Mouse (Mus musculus) spleen, postnatal 36 days (tissue): ENCODE measurements around the gene Rps12-ps3.
A peak's percentile ranks its signal among the peaks of the same experiment; 100 is the strongest.

Experiments
- DNase-seq, 2 experiments: peaks; one replicate each; pipeline ENCODE4 v3.0.0; 2022; ENCODE audit warnings: low spot score in 2 of 2, mixed read lengths in 1 of 2

Rps12-ps3 gene

DNA sequence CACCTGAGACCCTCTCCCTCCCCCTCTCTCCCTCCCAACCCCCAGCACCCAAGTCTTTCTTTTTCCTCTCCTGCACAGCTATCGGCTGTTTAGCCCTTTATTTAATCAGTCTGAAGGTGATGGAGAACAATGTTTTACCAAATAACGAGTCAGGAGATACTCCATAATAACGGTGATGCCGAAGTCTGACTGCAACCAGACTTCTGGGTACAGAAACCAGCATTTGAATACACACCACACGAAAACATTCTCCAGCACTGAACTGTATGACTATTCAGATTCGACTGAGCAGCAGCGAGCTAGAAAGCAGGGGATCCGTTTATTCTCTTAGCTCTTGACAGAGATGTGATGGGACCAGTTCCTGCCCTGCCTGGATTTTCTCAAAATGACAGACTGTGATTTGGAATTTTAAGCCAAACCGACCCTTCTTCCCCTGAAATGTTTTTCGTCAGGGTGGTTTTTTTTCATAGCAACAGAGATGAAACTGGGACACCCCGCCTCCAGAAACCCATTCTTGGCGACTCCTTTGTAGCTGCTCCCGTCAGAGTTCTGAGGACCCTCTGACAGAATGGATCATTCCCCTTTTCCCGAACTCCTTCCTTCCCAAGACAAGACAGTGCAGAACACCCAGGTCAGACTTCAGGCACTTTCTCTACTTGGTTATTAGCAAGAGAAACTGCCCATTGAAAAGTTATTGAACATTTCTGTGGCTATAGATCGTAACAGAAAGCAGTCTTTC is 29.2 kb downstream of the Rps12-ps3 start:
- no peak for DNase-seq

DNA sequence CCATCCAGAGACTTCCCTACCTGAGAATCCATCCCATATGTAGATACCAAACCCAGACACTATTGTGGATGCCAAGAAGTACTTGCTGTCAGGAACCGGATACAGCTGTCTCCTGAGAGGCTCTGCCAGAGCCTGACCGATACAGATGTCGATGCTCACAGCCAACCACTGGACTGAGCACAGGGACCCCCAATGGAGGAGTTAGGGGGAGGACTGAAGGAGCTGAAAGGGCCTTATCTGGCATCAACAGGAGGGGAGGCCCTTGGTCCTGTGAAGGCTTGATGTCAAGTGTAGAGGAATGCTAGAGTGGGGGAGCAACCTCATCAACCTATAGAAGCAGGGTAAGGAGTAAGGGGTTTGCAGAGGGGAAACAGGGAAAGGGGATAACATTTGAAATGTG is 30.7 kb downstream of the Rps12-ps3 start:
- peak; percentile 21 to 40 for DNase-seq

DNA sequence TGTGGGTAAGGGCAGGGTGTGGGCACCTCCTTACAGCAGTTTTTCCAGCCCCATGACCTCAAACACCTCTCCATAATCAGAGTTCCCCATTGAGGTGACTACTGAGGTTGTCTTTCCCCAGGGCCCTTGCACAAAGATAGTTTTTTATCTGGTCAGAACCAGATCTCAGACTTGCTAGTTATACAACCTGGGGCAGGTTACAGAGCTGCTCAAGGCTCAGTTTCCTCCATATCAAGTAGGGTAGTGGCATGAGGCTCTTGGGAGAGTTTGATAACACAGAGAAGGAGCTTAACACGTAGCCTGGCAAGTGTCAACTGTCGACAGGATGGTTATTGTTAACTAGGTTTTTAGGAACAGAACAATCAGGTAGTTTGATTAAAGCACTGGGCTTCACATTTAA is 32.8 kb downstream of the Rps12-ps3 start:
- DNase-seq: no peak

DNA sequence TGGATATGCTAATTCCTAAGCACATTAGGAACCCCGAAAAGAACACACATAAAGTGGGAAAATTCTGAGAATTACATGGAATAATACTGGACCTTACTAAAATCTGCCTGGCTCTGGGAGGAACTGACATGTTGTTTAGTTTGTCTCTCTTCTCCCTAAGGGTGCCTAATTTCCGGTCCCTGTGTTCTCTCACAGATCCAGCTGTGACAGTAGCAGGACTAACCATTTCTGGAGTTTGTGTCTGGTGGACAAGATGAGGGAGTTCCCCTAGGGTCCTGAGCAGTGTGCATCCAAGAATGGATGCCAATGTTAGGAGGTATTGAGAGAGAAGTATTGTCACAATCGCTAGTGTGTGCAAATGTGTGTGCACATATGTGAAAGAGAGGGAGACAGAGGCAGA is 34.3 kb downstream of the Rps12-ps3 start:
- DNase-seq: no peak

DNA sequence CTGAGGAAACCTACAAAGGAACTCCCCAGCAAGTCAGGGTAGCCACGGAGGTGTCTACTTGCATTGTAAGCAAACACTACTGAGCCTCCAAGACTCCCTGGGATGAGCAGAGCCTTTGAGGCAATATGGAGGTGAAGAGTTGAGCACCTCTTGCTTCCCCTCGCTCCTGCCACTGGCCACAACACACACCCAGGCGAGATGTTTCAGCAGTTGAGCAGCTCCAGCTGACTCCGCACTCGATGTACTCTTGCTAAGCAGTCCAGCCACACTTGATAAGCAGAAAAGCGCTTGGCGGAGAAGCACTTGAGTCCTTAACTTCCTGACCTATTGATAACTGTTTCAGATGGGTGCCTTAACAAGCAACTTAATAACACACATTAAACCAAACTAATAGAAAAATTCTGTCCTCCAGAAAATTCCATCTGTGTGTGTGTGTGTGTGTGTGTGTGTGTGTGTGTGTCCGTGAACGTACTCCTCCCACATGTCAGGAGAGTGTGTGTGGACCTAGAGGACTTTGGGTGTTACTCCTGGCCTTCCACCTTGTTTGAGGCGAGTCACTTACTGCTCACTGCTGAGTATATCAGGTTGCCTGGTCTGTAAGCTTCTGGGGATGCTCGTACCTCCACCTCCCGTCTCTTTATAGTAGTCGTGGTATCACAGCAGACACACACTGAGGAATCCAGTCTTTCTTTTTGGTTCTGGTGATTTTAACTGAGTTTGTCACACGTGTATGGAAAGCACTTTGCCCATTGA is 34.9 kb downstream of the Rps12-ps3 start:
- DNase-seq: peak in 1 of 2 experiments; percentile 24

DNA sequence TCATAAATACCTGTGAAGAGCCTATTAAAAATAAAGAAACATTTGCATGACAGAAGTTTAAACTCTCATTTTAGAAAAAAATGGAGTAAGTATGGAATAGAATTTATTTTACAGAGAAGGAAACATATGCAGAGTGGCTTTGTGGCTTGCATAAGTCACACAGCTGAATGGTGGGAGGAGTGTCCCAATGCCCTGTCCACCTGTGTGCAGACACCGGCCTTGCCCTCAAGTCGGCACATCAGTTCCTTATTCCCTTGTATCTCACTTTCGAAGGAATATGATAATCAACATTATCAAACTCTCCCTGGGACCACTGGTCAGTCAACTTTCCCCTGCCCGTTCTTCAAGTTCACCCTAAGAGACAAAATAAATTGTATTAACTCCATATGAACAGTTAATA is 35.8 kb downstream of the Rps12-ps3 start:
- DNase-seq: no peak

DNA sequence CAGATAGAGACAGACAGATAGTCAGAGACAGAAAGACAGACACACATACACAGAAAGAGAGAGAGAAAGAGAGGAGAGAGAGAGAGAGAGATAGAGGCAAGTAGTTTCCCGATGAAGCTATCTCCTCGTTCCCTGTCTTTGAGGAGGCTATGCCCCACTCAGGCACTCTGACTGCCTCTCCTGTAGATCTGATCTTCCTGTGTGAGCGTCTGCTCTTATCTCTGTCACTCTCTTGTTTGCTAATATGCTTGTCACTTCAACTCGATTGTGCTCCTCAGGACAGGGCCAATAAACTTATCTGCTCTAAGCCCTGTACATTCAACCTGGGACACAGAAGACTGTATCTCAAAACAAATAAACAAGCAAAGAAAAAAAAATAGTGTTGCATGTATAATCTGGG is 37.1 kb downstream of the Rps12-ps3 start:
- no peak for DNase-seq

DNA sequence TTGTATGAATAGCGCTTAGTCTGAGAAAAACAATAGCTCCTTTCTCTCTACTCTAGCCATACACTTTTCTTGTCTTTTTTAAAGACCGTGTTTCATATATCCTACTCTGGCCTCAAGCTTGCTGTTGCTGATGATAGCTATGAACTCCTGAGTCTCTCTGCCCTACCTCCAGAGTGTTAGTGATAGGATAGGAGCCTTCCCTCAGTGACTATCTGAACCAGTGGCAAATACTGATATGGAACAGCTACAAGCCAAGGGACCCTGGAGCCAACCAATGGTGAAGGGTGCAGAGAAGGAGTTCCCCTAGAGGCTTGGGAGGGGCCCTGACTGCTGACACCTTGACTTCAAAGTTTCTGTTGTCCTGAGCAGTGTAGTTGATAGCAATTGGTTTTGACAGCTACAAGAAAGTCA is 38.4 kb downstream of the Rps12-ps3 start:
- DNase-seq: peak; percentile 44 to 56

DNA sequence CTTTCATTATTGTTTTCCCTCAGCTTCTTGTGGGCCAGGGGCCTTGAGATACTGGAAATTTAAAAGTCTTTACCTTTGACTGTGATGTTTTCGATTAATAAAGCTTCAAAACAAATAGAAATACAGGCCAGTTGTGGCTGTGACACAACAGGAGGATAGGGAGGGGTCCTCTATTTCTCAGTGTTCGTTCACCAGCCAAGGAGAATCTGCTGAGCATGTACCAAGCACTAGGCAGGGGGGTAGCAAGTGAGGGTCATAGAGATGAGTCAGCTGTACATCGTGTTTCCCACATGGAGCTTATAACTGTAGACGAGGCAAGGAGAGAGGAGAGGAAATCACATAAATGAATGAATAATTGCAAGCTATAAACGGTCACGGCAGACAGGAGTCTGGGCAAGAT is 40.6 kb downstream of the Rps12-ps3 start:
- no peak for DNase-seq

DNA sequence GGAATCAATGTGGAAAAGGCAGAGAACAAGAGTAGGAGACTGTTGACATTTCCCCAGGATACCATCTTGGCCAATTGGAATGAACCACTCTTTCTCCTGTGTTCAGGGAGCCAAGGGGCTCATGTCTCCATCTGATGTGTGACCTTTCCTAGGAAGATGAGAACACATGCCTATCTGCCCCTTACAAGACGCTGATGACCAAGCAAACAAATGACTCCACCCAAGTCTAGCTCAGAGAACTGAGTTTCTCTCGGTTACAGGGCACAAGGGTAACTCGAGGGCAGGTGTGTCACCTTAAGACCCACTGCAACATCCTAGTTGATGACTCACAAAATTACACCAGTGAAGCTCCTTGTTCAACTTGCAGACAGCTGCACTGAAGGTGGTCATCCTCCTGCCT is 41.6 kb downstream of the Rps12-ps3 start:
- DNase-seq: no peak

DNA sequence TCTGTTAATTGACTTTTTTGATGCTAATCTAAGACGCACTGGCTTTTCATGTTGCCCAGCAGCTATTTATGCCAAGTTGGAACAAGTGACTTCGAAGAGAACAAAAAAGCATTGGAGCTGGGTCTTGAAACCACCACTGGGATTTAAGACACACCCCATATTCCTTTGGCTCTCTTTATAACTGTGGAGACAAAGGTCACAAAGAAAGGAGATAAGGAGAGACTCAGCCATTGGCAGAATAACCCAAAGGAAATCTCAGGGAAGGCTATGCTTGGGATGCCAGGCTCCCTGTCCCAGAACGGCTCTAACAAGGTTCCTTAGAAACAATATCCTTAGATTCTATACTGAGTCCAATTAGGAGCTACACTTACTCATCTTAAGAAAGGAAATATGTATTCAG is 44.6 kb downstream of the Rps12-ps3 start:
- no peak for DNase-seq

DNA sequence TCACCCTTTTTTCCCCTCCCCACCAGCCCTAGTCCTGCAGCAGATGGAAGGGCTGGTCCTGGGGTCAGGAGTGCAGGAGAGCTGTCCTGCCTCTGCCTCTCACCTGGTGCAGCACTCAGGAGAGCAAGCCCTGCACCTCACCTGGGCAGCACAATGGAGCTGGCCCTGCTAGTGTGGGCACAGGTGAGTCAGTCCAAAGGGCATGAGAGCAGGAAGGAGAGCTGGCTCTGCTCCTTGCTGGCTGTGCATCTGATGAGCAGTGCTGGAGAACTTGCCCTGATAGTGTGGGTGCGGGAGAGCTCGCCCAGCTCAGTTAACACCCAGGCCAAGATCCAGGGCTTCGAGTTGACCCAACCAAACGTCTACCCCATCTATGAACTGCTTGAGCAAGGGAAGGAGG is 45.8 kb downstream of the Rps12-ps3 start:
- DNase-seq: no peak

DNA sequence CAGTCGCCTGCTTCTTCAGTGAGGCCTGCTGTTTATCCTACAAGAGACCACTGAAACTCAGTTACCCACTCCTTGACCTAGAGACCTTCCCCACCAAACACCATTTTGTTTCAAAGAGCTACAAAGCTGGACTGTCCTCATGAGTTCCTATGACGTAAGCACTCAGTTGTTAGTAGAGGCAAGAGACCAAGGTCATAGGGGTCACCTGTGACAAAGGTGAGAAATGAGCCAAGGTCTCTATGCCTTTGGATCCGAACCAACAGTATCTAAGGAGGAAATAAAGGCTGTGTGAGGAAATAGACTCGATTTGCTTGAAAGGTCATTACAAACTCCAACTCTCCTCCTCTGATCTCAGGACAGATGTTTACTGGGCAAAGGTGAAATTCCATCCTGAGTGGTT is 48.9 kb downstream of the Rps12-ps3 start:
- no peak for DNase-seq
